Mouse (Mus musculus): Measurements from ENCODE around the gene Ate1. TPM values are rescaled to one million over a fixed set of nuclear protein-coding genes. Genes with fewer than 3 reads are reported as not detected.

The Ate1 gene
- polyA plus RNA-seq, 1 experiment from 2014 or later, result 33.3 TPM

Other genes starting within 250 kb of the Ate1 start
- gene Nsmce4a, start 52.7 kb upstream of the Ate1 start, polyA plus RNA-seq (2016; fragmentation: Nextera tagmentation; extraction: Ambion mirVana), result 139 and 141 TPM in 2 replicates
- 6.2 and 7.2 TPM in 2 replicates for gene Tacc2, start 57.1 kb upstream of the Ate1 start, polyA plus RNA-seq (2016; fragmentation: Nextera tagmentation; extraction: Ambion mirVana)

All from liver, embryonic 12.5 days (tissue).